Mouse (Mus musculus) CH12.LX (cell line): ENCODE data around the gene Dnm2. TPM values are rescaled to one million over a fixed set of nuclear protein-coding genes. Genes with fewer than 3 reads are reported as not detected.
A peak's percentile ranks its signal among the peaks of the same experiment; 100 is the strongest.

Experiments
- DNase-seq: peaks from one replicate; pipeline ENCODE4 v3.0.0-alpha.2; 2013; ENCODE audit errors: extremely low read depth
- H3K27ac ChIP-seq: 2 replicates; pipeline ENCODE4 v1.5.1; 2012; ENCODE audit warnings: low read depth, mild to moderate bottlenecking, control low read depth, moderate library complexity; ENCODE audit not compliant: insufficient read depth
- H3K27me3 ChIP-seq: replicated peaks from 2 replicates; pipeline ENCODE3; 2012; ENCODE audit warnings: inconsistent platforms
- H3K36me3 ChIP-seq, 2 experiments: replicated peaks in 1 of 2; 2 replicates each; pipeline versions ENCODE3 to v1.6.1; 2012; ENCODE audit warnings: inconsistent platforms in 1 of 2, low read length in 1 of 2, mild to moderate bottlenecking in 1 of 2, mixed read lengths in 1 of 2, moderate library complexity in 1 of 2; ENCODE audit not compliant: control insufficient read depth in 1 of 2, insufficient read depth in 1 of 2
- H3K4me1 ChIP-seq, 2 experiments: 2 replicates each; pipeline ENCODE4 v1.6.1; 2012; ENCODE audit warnings: inconsistent platforms in 1 of 2, moderate library complexity in 1 of 2; ENCODE audit not compliant: insufficient read depth in 2 of 2, control insufficient read depth in 1 of 2
- H3K4me2 ChIP-seq: 2 replicates; pipeline ENCODE4 v1.6.1; 2012; ENCODE audit warnings: low read depth, mild to moderate bottlenecking, control low read depth; ENCODE audit not compliant: poor library complexity, insufficient read depth, severe bottlenecking
- H3K4me3 ChIP-seq, 3 experiments: fragments of 150-350 bp in 1 of 3; sonication (generic) in 1 of 3; replicated peaks in 1 of 3; 2 replicates each; pipeline versions ENCODE3 to v1.5.1; 2011 to 2012; ENCODE audit warnings: low read depth in 2 of 3, low read length in 2 of 3, mild to moderate bottlenecking in 2 of 3, moderate library complexity in 2 of 3, control low read depth in 1 of 3, improper control_type of control experiment in 1 of 3, inconsistent platforms in 1 of 3, mixed read lengths in 1 of 3; ENCODE audit not compliant: poor library complexity in 1 of 3
- H3K79me2 ChIP-seq: replicated peaks from 2 replicates; pipeline ENCODE4 v1.6.1; 2012; ENCODE audit warnings: mild to moderate bottlenecking, moderate library complexity; ENCODE audit not compliant: control insufficient read depth, poor library complexity, insufficient read depth, severe bottlenecking; ENCODE audit errors: extremely low read depth
- H3K9ac ChIP-seq: 2 replicates; pipeline ENCODE4 v1.6.1; 2012; ENCODE audit warnings: low read depth, mild to moderate bottlenecking, control low read depth, moderate library complexity; ENCODE audit not compliant: insufficient read depth
- H3K9me3 ChIP-seq: replicated peaks from 2 replicates; pipeline ENCODE3; 2012; ENCODE audit warnings: low read length, inconsistent platforms, mixed read lengths
- CHD2 ChIP-seq: IDR thresholded peaks from 2 replicates; pipeline ENCODE4 v1.6.1; 2011; ENCODE audit warnings: low read length, improper control_type of control experiment
- E2F4 ChIP-seq: IDR thresholded peaks from 2 replicates; pipeline ENCODE4 v1.6.1; 2011; ENCODE audit warnings: low read depth, low read length, improper control_type of control experiment; ENCODE audit not compliant: insufficient replicate concordance
- ELF1 ChIP-seq: IDR thresholded peaks from 2 replicates; pipeline ENCODE4 v1.6.1; 2014; ENCODE audit warnings: low read depth, mild to moderate bottlenecking, inconsistent platforms, low read length, improper control_type of control experiment
- GABPA ChIP-seq: IDR thresholded peaks from 2 replicates; pipeline ENCODE4 v1.6.1; 2012; ENCODE audit warnings: low read depth, low read length, improper control_type of control experiment, inconsistent platforms; ENCODE audit not compliant: insufficient replicate concordance
- IRF4 ChIP-seq: IDR thresholded peaks from 2 replicates; pipeline ENCODE4 v1.6.1; 2014; ENCODE audit warnings: low read depth, mild to moderate bottlenecking, inconsistent platforms, low read length, improper control_type of control experiment
- JUN ChIP-seq: IDR thresholded peaks from 2 replicates; pipeline ENCODE4 v1.6.1; 2011; ENCODE audit warnings: low read depth, mild to moderate bottlenecking, low read length, improper control_type of control experiment, moderate library complexity; ENCODE audit not compliant: insufficient read depth
- JUND ChIP-seq: conservative IDR thresholded peaks from 2 replicates; pipeline ENCODE4 v1.6.1; 2011; ENCODE audit warnings: low read depth, low read length, improper control_type of control experiment
- KAT2A ChIP-seq: IDR thresholded peaks from 2 replicates; pipeline ENCODE4 v1.6.1; 2012; ENCODE audit warnings: low read length, improper control_type of control experiment, inconsistent platforms; ENCODE audit not compliant: insufficient replicate concordance
- MAX ChIP-seq: IDR thresholded peaks from 2 replicates; pipeline ENCODE4 v1.6.1; 2011; ENCODE audit warnings: low read length, improper control_type of control experiment
- MAZ ChIP-seq: IDR thresholded peaks from 2 replicates; pipeline ENCODE4 v1.6.1; 2012; ENCODE audit warnings: low read depth, mild to moderate bottlenecking, inconsistent platforms, low read length, improper control_type of control experiment, moderate library complexity
- MEF2A ChIP-seq: IDR thresholded peaks from 2 replicates; pipeline ENCODE4 v1.6.1; 2014; ENCODE audit warnings: low read depth, mild to moderate bottlenecking, inconsistent platforms, low read length, improper control_type of control experiment, borderline replicate concordance
- MYC ChIP-seq: IDR thresholded peaks from 2 replicates; pipeline ENCODE4 v1.6.1; 2011; ENCODE audit warnings: low read depth, mild to moderate bottlenecking, improper control_type of control experiment, low read length
- NRF1 ChIP-seq: IDR thresholded peaks from 2 replicates; pipeline ENCODE4 v1.6.1; 2014; ENCODE audit warnings: low read depth, mild to moderate bottlenecking, inconsistent platforms, low read length, improper control_type of control experiment, moderate library complexity
- POLR2A ChIP-seq: IDR thresholded peaks from 2 replicates; pipeline ENCODE4 v1.6.1; 2011; ENCODE audit warnings: low read depth, mild to moderate bottlenecking, improper control_type of control experiment, low read length
- RCOR1 ChIP-seq: conservative IDR thresholded peaks from 2 replicates; pipeline ENCODE4 v1.6.1; 2012; ENCODE audit warnings: low read depth, mild to moderate bottlenecking, inconsistent platforms, low read length, improper control_type of control experiment
- SIN3A ChIP-seq: IDR thresholded peaks from 2 replicates; pipeline ENCODE4 v1.6.1; 2012; ENCODE audit warnings: low read length, improper control_type of control experiment, inconsistent platforms
- UBTF ChIP-seq: IDR thresholded peaks from 2 replicates; pipeline ENCODE4 v1.6.1; 2012; ENCODE audit warnings: low read depth, mild to moderate bottlenecking, inconsistent platforms, low read length, improper control_type of control experiment, moderate library complexity
- ZC3H11A ChIP-seq: IDR thresholded peaks from 2 replicates; pipeline ENCODE4 v1.6.1; 2012; ENCODE audit warnings: low read depth, mild to moderate bottlenecking, inconsistent platforms, low read length, improper control_type of control experiment
- ZKSCAN1 ChIP-seq: IDR thresholded peaks from 2 replicates; pipeline ENCODE4 v1.6.1; 2012; ENCODE audit warnings: low read depth, inconsistent platforms, low read length, improper control_type of control experiment, borderline replicate concordance
- ZNF384 ChIP-seq: IDR thresholded peaks from 2 replicates; pipeline ENCODE4 v1.6.1; 2012; ENCODE audit warnings: low read depth, low read length, improper control_type of control experiment, inconsistent platforms
- dilution Hi-C: fragments of 300-500 bp; cut with MboI; formaldehyde crosslinking; loops from 2 replicates; pipeline ENCODE4 v1.14.3; 2020; ENCODE audit warnings: low sequenced_read_pairs; ENCODE audit not compliant: extremely low pct_unique_long_range_greater_than_20kb, extremely low pct_ligation_motif_present
- in situ Hi-C: fragments of 300-500 bp; cut with MboI; formaldehyde crosslinking; loops from 3 replicates; pipeline ENCODE4 v1.14.3; 2019; ENCODE audit warnings: low sequenced_read_pairs, low pct_ligation_motif_present, low pct_unique_long_range_greater_than_20kb, mixed read lengths
- polyA plus RNA-seq: library from polyadenylated mRNA; unstranded; fragments of >175 nt; gene quantifications from 2 replicates; pipeline ENCODE4 v1.2.1, GENCODE M21; 2012; ENCODE audit warnings: low read depth; ENCODE audit not compliant: insufficient read length
- total RNA-seq, 2 experiments: library from RNA; depleted of rRNA; stranded (reverse); fragments of 300-350 nt in 1 of 2; fragments of >200 nt in 1 of 2; gene quantifications; 2 replicates each; pipeline ENCODE4 v1.2.3; 2012 to 2014

Dnm2 gene
- total and polyA plus RNA-seq, 3 experiments: 36.4 to 64.3 (median 55.4) TPM

DNA sequence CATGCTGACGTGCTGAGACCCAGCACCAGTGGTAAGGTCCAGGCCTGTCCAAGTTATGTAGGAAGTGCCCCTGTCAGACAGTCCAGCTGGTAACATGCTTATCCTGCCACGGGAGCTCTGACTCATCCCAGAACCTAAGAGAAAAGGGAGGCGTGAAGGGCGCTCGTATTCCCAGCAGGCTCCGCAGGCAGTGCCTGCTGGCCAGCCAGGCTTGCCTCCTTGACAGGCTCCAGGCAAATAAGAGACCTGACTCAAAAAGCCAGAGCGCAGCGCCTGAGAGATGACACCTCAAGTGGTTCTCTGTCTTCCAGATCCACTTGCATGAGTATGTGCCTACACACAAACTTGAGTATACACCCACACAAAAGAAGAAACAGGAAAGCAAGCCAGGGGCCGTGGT lies 70.0 kb downstream of the Dnm2 start:
- no peaks in the 10 kb centered on the region for H3K79me2 ChIP-seq
- no peak overlapping the region for H3K4me3 ChIP-seq
- peaks cover 13 to 18% of the 10 kb centered on the region in 2 experiments for H3K4me1 ChIP-seq
- DNase-seq: no peak
- H3K36me3 ChIP-seq: peaks cover 66 to 92% of the 10 kb centered on the region in 2 experiments
- in situ Hi-C loops: no loop called here
- TF ChIP-seq ELF1 (no peak), JUN (no peak), E2F4 (no peak), MAX (no peak), MEF2A (no peak), UBTF (no peak), POLR2A (no peak), GABPA (no peak), NRF1 (no peak)
- H3K27me3 ChIP-seq: no peaks in the 10 kb centered on the region
- dilution Hi-C loops: no loop called here
- peak overlapping the region; percentile 25; the same call in 1 of the 2 replicates for H3K27ac ChIP-seq
- H3K9me3 ChIP-seq: no peaks in the 10 kb centered on the region
- no peak overlapping the region for H3K4me2 ChIP-seq
- H3K9ac ChIP-seq: no peak overlapping the region

DNA sequence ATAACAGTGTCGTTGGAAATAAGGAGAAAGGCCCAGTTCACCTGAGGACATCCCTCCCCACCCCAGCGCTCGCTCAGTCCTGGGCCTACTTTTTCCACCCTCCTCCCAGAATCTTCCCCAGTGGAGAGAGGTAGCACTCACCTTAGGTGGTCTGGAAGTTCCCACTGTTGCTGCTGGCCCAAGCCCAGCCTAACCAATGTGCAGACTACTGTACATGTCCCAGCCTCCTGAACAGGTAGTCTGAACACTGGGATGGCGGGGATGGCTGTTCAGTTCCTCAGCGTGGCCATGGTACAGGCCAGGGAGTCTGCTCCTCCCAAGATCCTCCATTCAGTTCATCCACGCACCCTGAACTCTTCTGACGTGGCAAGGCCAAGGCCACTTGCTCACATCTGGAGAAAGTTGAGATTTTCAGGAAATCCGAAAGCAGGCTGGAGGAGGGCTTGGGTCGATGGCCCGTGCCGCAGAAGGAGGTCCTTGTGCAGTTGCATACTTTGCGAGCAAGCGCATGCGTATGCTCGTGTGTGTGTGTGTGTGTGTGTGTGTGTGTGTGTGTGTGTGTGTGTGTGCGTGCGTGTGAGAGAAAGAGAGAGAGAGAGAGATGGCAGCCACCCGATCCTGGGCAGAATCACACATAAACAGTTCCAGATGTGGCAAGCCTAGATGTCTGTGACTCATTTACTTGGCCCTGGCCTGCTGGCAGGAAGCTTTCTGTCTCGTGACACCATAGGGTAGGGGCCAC lies 71.8 kb downstream of the Dnm2 start:
- in situ Hi-C loops: no loop called here
- H3K27ac ChIP-seq: no peak overlapping the region; the same call in 1 of the 2 replicates
- no peak for DNase-seq
- H3K36me3 ChIP-seq: peaks cover 63 to 83% of the 10 kb centered on the region in 2 experiments
- peaks cover 13 to 18% of the 10 kb centered on the region in 2 experiments for H3K4me1 ChIP-seq
- H3K79me2 ChIP-seq: no peaks in the 10 kb centered on the region
- TF ChIP-seq RCOR1 (no peak), MAZ (no peak), ZKSCAN1 (no peak), JUND (no peak), SIN3A (no peak), CHD2 (no peak), ZNF384 (no peak), MYC (no peak), E2F4 (no peak), ZC3H11A (no peak), KAT2A (no peak), NRF1 (no peak), IRF4 (no peak)
- H3K27me3 ChIP-seq: no peaks in the 10 kb centered on the region
- dilution Hi-C loops: no loop called here
- H3K4me2 ChIP-seq: no peak overlapping the region
- H3K4me3 ChIP-seq: no peak overlapping the region
- no peak overlapping the region for H3K9ac ChIP-seq
- H3K9me3 ChIP-seq: no peaks in the 10 kb centered on the region
